8 mouse cellular contexts compared by ENCODE assay signal in genomic region chr13:55152621-55153415, GRCm38 (mm10). TPM values are rescaled to one million over a fixed set of nuclear protein-coding genes. Genes with fewer than 3 reads are reported as not detected.
DNase-seq lines count a peak whose midpoint lies in the region; ATAC-seq and TF ChIP-seq lines count a peak whose summit lies in the region.

Gene Fgfr4, plus strand, starts transcription at chr13:55152640.

- no peak for TF ChIP-seq CTCF in intestine, postnatal 0 days (IDR thresholded peaks at IDR 0.05; ENCODE audit: low read depth)
- TF ChIP-seq CTCF in lung, adult 2 months (IDR thresholded peaks at IDR 0.05; ENCODE audit: insufficient read depth, low read length), result no peak

- H3K4me3 ChIP-seq in forebrain, embryonic 14.5 days (ENCODE audit: low read depth, low read length), result peak within 1 kb of the TSS; percentile 41
- H3K4me3 ChIP-seq in intestine, postnatal 0 days (ENCODE audit: low read depth, low read length), result peak within 1 kb of the TSS; percentile 62
- H3K4me3 ChIP-seq in lung, adult 2 months (replicated peaks; ENCODE audit: extremely low read depth, low read depth, low read length), result peak within 1 kb of the TSS; percentile 43
- H3K4me3 ChIP-seq in stomach, embryonic 14.5 days (ENCODE audit: low read depth, low read length), result peak within 1 kb of the TSS; percentile 58

- WGBS in forebrain, embryonic 14.5 days, result 1% methylated on average over 66 of the region's 68 CpGs
- 1% methylated on average over 67 of the region's 68 CpGs for WGBS in intestine, postnatal 0 days
- 3% methylated on average over 68 of the region's 68 CpGs for WGBS in lung, adult 2 months
- WGBS in stomach, embryonic 14.5 days, result 2% methylated on average over 67 of the region's 68 CpGs

- peak; percentile 54; the same call in 1 of the 2 replicates for ATAC-seq in forebrain, embryonic 14.5 days
- peak; percentile 92 for ATAC-seq in intestine, postnatal 0 days
- ATAC-seq in stomach, embryonic 14.5 days (ENCODE audit: insufficient number of reproducible peaks, insufficient read depth, low FRiP score, low read depth), result peak; percentile 85

- H3K4me1 ChIP-seq in forebrain, embryonic 14.5 days (ENCODE audit: control insufficient read depth, insufficient read depth, low read length), result 0 out of 2 replicates have a peak, but pooled peaks cover 3% of the 10 kb centered on the region
- H3K4me1 ChIP-seq in intestine, postnatal 0 days (replicated peaks; ENCODE audit: control insufficient read depth, insufficient read depth, low read length), result no peaks in the 10 kb centered on the region; the same call in 1 of the 2 replicates
- no peaks in the 10 kb centered on the region for H3K4me1 ChIP-seq in lung, adult 2 months (ENCODE audit: control insufficient read depth, insufficient read depth, low read length)
- H3K4me1 ChIP-seq in stomach, embryonic 14.5 days (ENCODE audit: control insufficient read depth, insufficient read depth, low read length), result no peaks in the 10 kb centered on the region

- no peaks in the 10 kb centered on the region; the same call in 1 of the 2 replicates for H3K27me3 ChIP-seq in forebrain, embryonic 14.5 days (replicated peaks; ENCODE audit: control insufficient read depth, insufficient read depth, low read length)
- no peaks in the 10 kb centered on the region for H3K27me3 ChIP-seq in intestine, postnatal 0 days (replicated peaks; ENCODE audit: control insufficient read depth, insufficient read depth, low read length)
- H3K27me3 ChIP-seq in stomach, embryonic 14.5 days (ENCODE audit: control insufficient read depth, insufficient read depth, low read length), result 0 out of 2 replicates have a peak, but pooled peaks cover 3% of the 10 kb centered on the region

- DNase-seq in B cell, adult 2 months, result peak; percentile 12 to 15
- DNase-seq in ZHBTc4 (ENCODE audit: low read depth, low spot score), result peak; percentile 88
- DNase-seq in forebrain, embryonic 14.5 days (ENCODE audit: low spot score), result peak; percentile 19
- DNase-seq in lung, adult 2 months, result peak; percentile 44
- no peak for DNase-seq in layer of hippocampus, adult 9-11 months
- no peak for DNase-seq in urinary bladder, postnatal 10 days (ENCODE audit: low spot score)

- no peaks in the 10 kb centered on the region for H3K36me3 ChIP-seq in forebrain, embryonic 14.5 days (ENCODE audit: control insufficient read depth, insufficient read depth, low read length)
- H3K36me3 ChIP-seq in intestine, postnatal 0 days (ENCODE audit: control insufficient read depth, insufficient read depth), result peaks cover 8% of the 10 kb centered on the region; the same call in 1 of the 2 replicates
- no peaks in the 10 kb centered on the region for H3K36me3 ChIP-seq in stomach, embryonic 14.5 days (ENCODE audit: control insufficient read depth, insufficient read depth, low read length)

- no peaks in the 10 kb centered on the region for H3K9me3 ChIP-seq in forebrain, embryonic 14.5 days (replicated peaks; ENCODE audit: control insufficient read depth, low read length)
- no peaks in the 10 kb centered on the region for H3K9me3 ChIP-seq in intestine, postnatal 0 days (ENCODE audit: control insufficient read depth)
- H3K9me3 ChIP-seq in stomach, embryonic 14.5 days (ENCODE audit: control insufficient read depth, low read depth, low read length), result no peaks in the 10 kb centered on the region

- H3K27ac ChIP-seq in forebrain, embryonic 14.5 days (ENCODE audit: low read depth, low read length), result no peak within 1 kb of the TSS
- peak within 1 kb of the TSS; percentile 94 for H3K27ac ChIP-seq in intestine, postnatal 0 days (ENCODE audit: low read depth, low read length)
- peak within 1 kb of the TSS; percentile 79 for H3K27ac ChIP-seq in stomach, embryonic 14.5 days (ENCODE audit: low read length)

- peak within 1 kb of the TSS; percentile 63 for H3K9ac ChIP-seq in forebrain, embryonic 14.5 days (ENCODE audit: low read length)
- peak within 1 kb of the TSS; percentile 79 for H3K9ac ChIP-seq in intestine, postnatal 0 days (ENCODE audit: low read depth, low read length)
- peak within 1 kb of the TSS; percentile 36; the same call in 1 of the 2 replicates for H3K9ac ChIP-seq in stomach, embryonic 14.5 days (replicated peaks; ENCODE audit: low read depth, low read length)

- no peak for TF ChIP-seq POLR2A in lung, adult 2 months (IDR thresholded peaks at IDR 0.05; ENCODE audit: borderline replicate concordance, extremely low read depth, low read depth, low read length)

- peak within 1 kb of the TSS; percentile 97 for H3K4me2 ChIP-seq in forebrain, embryonic 14.5 days (ENCODE audit: low read length)
- H3K4me2 ChIP-seq in intestine, postnatal 0 days (replicated peaks; ENCODE audit: low read depth), result peak within 1 kb of the TSS; percentile 95
- peak within 1 kb of the TSS; percentile 88 for H3K4me2 ChIP-seq in stomach, embryonic 14.5 days (replicated peaks; ENCODE audit: low read depth, low read length)

RNA-seq across cellular contexts. Expression of gene Fgfr4, which starts in this region (rescaled TPM):
- polyA plus RNA-seq in forebrain, embryonic 14.5 days (2014; fragmentation: Nextera tagmentation; extraction: Ambion mirVana), result 0.30 and 1.1 TPM in 2 replicates
- 3.8 and 4.0 TPM in 2 replicates for polyA plus RNA-seq in intestine, postnatal 0 days (2015; fragmentation: Nextera tagmentation; extraction: Ambion mirVana)
- polyA plus RNA-seq in lung, adult 2 months (2012; rRNA removed), result 63.3 TPM in 2 replicates
- polyA plus RNA-seq in stomach, embryonic 14.5 days (2014; fragmentation: Nextera tagmentation; extraction: Ambion mirVana), result 7.3 and 7.8 TPM in 2 replicates

Comparison
In these comparisons a context has a peak if more than half of its experiments do, and no peak if none do; other contexts are left out.
1. DNase-seq: peak in B cell, adult 2 months (2 of 2), ZHBTc4 (single experiment), forebrain, embryonic 14.5 days (single experiment) and lung, adult 2 months (single experiment); none in layer of hippocampus, adult 9-11 months (single experiment) and urinary bladder, postnatal 10 days (single experiment).
2. Peak in every context shown above with its lines, with median percentiles within 50 percentile points of each other: ATAC-seq, H3K4me2 ChIP-seq, H3K4me3 ChIP-seq and H3K9ac ChIP-seq.